Mouse (Mus musculus): ENCODE results near the gene Aatf.

GRCm38 (mm10) chr11:84518261-84518660, 4.9 kb upstream of the Aatf start:
- TF ChIP-seq CTCF (IDR thresholded peaks at IDR 0.05; ENCODE audit: borderline replicate concordance, insufficient read depth, low read depth, low read length): no peak
- no peak for TF ChIP-seq POLR2A (IDR thresholded peaks at IDR 0.05; ENCODE audit: borderline replicate concordance, insufficient read depth, low read length)

Measured in cerebellum, adult 2 months (tissue).